Mouse (Mus musculus) heart, embryonic 14.5 days (tissue): Measurements from ENCODE around the gene Gse1. TPM values are rescaled to one million over a fixed set of nuclear protein-coding genes. Genes with fewer than 3 reads are reported as not detected.
A peak's percentile ranks its signal among the peaks of the same experiment; 100 is the strongest.

Experiments used
- ATAC-seq: fragments of 200-750 bp; cut with Nextera tagmentation; 2 replicates; pipeline ENCODE4 v1.8.0; 2017; ENCODE audit warnings: low read depth, moderate TSS enrichment; ENCODE audit not compliant: insufficient number of reproducible peaks, insufficient read depth, low FRiP score
- H3K27ac ChIP-seq, 2 experiments: fragments of 200-500 bp in 1 of 2; fragments of 300-500 bp in 1 of 2; sonication (generic) in 1 of 2; replicated peaks in 1 of 2; 2 replicates each; pipeline ENCODE4 v1.5.1; 2012 to 2014; ENCODE audit warnings: low read depth in 2 of 2, low read length in 2 of 2, control low read depth in 1 of 2, mild to moderate bottlenecking in 1 of 2, mixed read lengths in 1 of 2; ENCODE audit not compliant: control insufficient read depth in 1 of 2, insufficient read depth in 1 of 2
- H3K27me3 ChIP-seq: fragments of 300-500 bp; sonication (generic); 2 replicates; pipeline ENCODE4 v1.6.1; 2014; ENCODE audit warnings: mild to moderate bottlenecking, low read length, control low read depth; ENCODE audit not compliant: control insufficient read depth, insufficient read depth
- H3K36me3 ChIP-seq: fragments of 300-500 bp; sonication (generic); 2 replicates; pipeline ENCODE4 v1.6.1; 2014; ENCODE audit warnings: mild to moderate bottlenecking, control low read depth, low read length, mixed read lengths; ENCODE audit not compliant: control insufficient read depth, insufficient read depth
- H3K4me1 ChIP-seq, 2 experiments: fragments of 200-500 bp in 1 of 2; fragments of 300-500 bp in 1 of 2; sonication (generic) in 1 of 2; 2 replicates each; pipeline ENCODE4 v1.6.1; 2012 to 2014; ENCODE audit warnings: low read length in 2 of 2, control low read depth in 1 of 2, mixed read lengths in 1 of 2; ENCODE audit not compliant: control insufficient read depth in 2 of 2, insufficient read depth in 2 of 2
- H3K4me2 ChIP-seq: fragments of 300-500 bp; sonication (generic); 2 replicates; pipeline ENCODE4 v1.6.1; 2014; ENCODE audit warnings: mild to moderate bottlenecking, low read length
- H3K4me3 ChIP-seq, 2 experiments: fragments of 200-500 bp in 1 of 2; fragments of 300-500 bp in 1 of 2; sonication (generic) in 1 of 2; 2 replicates each; pipeline ENCODE4 v1.5.1; 2012 to 2014; ENCODE audit warnings: low read length in 2 of 2, mild to moderate bottlenecking in 2 of 2, control low read depth in 1 of 2, low read depth in 1 of 2, moderate library complexity in 1 of 2; ENCODE audit not compliant: control insufficient read depth in 1 of 2, insufficient read depth in 1 of 2
- H3K9ac ChIP-seq: fragments of 300-500 bp; sonication (generic); 2 replicates; pipeline ENCODE4 v1.6.1; 2014; ENCODE audit warnings: mild to moderate bottlenecking, low read length
- H3K9me3 ChIP-seq: fragments of 300-500 bp; sonication (generic); 2 replicates; pipeline ENCODE4 v1.6.1; 2016; ENCODE audit warnings: low read length, control low read depth; ENCODE audit not compliant: control insufficient read depth
- WGBS: fragments of 180-500 bp; shearing (Covaris S2); extraction: QIAGEN DNeasy Blood & Tissue Kit; methylation state at CpG from one replicate; pipeline ENCODE4 v1.1.7; 2014; 5-methylcytosine and 5-hydroxymethylcytosine counted together
- polyA plus RNA-seq: library from polyadenylated mRNA; unstranded; fragments of >200 nt; fragmentation: Nextera tagmentation; extraction: Ambion mirVana; gene quantifications from 2 replicates; pipeline ENCODE4 v1.2.1, GENCODE M21; 2014

The Gse1 gene
- polyA plus RNA-seq, 1 experiment from 2014 or later = 12.2 TPM

- H3K4me1 ChIP-seq = peaks cover 47 to 83% of the 10 kb centered on the region in 2 experiments
- WGBS = 47% methylated on average over 6 of the region's 6 CpGs
These were observed 311.1 kb downstream of the Gse1 start for GRCm38 (mm10) chr8:120539381-120539774.

GRCm38 (mm10) chr8:120539775-120540625 lies 311.7 kb downstream of the Gse1 start:
- H3K4me2 ChIP-seq = peak overlapping the region; percentile 96
- no peaks in the 10 kb centered on the region for H3K27me3 ChIP-seq
- no peak for ATAC-seq
- H3K9ac ChIP-seq = peak overlapping the region; percentile 89
- no peaks in the 10 kb centered on the region for H3K9me3 ChIP-seq
- peaks cover 42 to 80% of the 10 kb centered on the region in 2 experiments for H3K4me1 ChIP-seq
- H3K36me3 ChIP-seq = no peaks in the 10 kb centered on the region
- no peak overlapping the region for H3K4me3 ChIP-seq
- WGBS = 29% methylated on average over 23 of the region's 23 CpGs
- peak overlapping the region; percentile 17 to 97 for H3K27ac ChIP-seq

More at GRCm38 (mm10) chr8:120539381-120539774, 311.1 kb downstream of the Gse1 start:
- no peaks in the 10 kb centered on the region for H3K9me3 ChIP-seq
- peak overlapping the region; percentile 96 for H3K4me2 ChIP-seq
- no peaks in the 10 kb centered on the region for H3K27me3 ChIP-seq
- no peaks in the 10 kb centered on the region for H3K36me3 ChIP-seq
- peak overlapping the region in 1 of 2 experiments; percentile 73; a peak in 2 of 4 replicates for H3K4me3 ChIP-seq
- no peak for ATAC-seq
- peak overlapping the region; percentile 89 for H3K9ac ChIP-seq
- peak overlapping the region; percentile 80 to 97; a peak in 3 of 4 replicates for H3K27ac ChIP-seq

- no peak overlapping the region for H3K4me3 ChIP-seq
- no peaks in the 10 kb centered on the region for H3K27me3 ChIP-seq
- 31% methylated on average over 13 of the region's 13 CpGs for WGBS
- peak overlapping the region; percentile 34 for H3K4me2 ChIP-seq
- H3K9me3 ChIP-seq = no peaks in the 10 kb centered on the region
- H3K36me3 ChIP-seq = no peaks in the 10 kb centered on the region
- peaks cover 57 to 89% of the 10 kb centered on the region in 2 experiments for H3K4me1 ChIP-seq
- H3K9ac ChIP-seq = peak overlapping the region; percentile 35
- H3K27ac ChIP-seq = peak overlapping the region; percentile 22 to 80; a peak in 3 of 4 replicates
- ATAC-seq = no peak
These were observed 314.7 kb downstream of the Gse1 start for GRCm38 (mm10) chr8:120542995-120543394.

GRCm38 (mm10) chr8:120543416-120544055 lies 315.3 kb downstream of the Gse1 start:
- H3K9ac ChIP-seq = peak overlapping the region; percentile 35
- H3K4me1 ChIP-seq = peaks cover 62 to 89% of the 10 kb centered on the region in 2 experiments
- H3K4me3 ChIP-seq = no peak overlapping the region
- H3K36me3 ChIP-seq = no peaks in the 10 kb centered on the region
- peak overlapping the region; percentile 34 for H3K4me2 ChIP-seq
- no peak for ATAC-seq
- no peaks in the 10 kb centered on the region for H3K9me3 ChIP-seq
- H3K27me3 ChIP-seq = no peaks in the 10 kb centered on the region
- 51% methylated on average over 8 of the region's 8 CpGs for WGBS
- peak overlapping the region; percentile 38 to 80 for H3K27ac ChIP-seq

- Histone ChIP-seq H3K27ac (peak overlapping the region in 1 of 2 experiments; percentile 80; a peak in 3 of 4 replicates), H3K4me1 (peaks cover 61 to 89% of the 10 kb centered on the region in 2 experiments)
- WGBS = 85% methylated on average over 5 of the region's 5 CpGs
These were observed 315.9 kb downstream of the Gse1 start for GRCm38 (mm10) chr8:120544155-120544554.

GRCm38 (mm10) chr8:120547562-120547961 lies 319.3 kb downstream of the Gse1 start:
- H3K27ac ChIP-seq = peak overlapping the region in 1 of 2 experiments; percentile 88; a peak in 1 of 4 replicates
- H3K4me3 ChIP-seq = no peak overlapping the region
- H3K4me1 ChIP-seq = peaks cover 71 to 92% of the 10 kb centered on the region in 2 experiments
- 61% methylated on average over 9 of the region's 9 CpGs for WGBS
- ATAC-seq = no peak
- no peaks in the 10 kb centered on the region for H3K27me3 ChIP-seq
- H3K36me3 ChIP-seq = 0 out of 2 replicates have a peak, but pooled peaks cover 1% of the 10 kb centered on the region
- no peaks in the 10 kb centered on the region for H3K9me3 ChIP-seq
- peak overlapping the region; percentile 52 for H3K9ac ChIP-seq
- H3K4me2 ChIP-seq = no peak overlapping the region

More at GRCm38 (mm10) chr8:120544155-120544554, 315.9 kb downstream of the Gse1 start:
- no peaks in the 10 kb centered on the region for H3K27me3 ChIP-seq
- ATAC-seq = no peak
- H3K9me3 ChIP-seq = no peaks in the 10 kb centered on the region
- no peaks in the 10 kb centered on the region for H3K36me3 ChIP-seq
- 0 out of 2 replicates have a peak overlapping the region, but pooled peaks have one; percentile 35 for H3K9ac ChIP-seq
- peak overlapping the region; percentile 34; the same call in 1 of the 2 replicates for H3K4me2 ChIP-seq
- H3K4me3 ChIP-seq = no peak overlapping the region

GRCm38 (mm10) chr8:120548313-120548761 lies 320.1 kb downstream of the Gse1 start:
- H3K27ac ChIP-seq = peak overlapping the region; percentile 34 to 88
- H3K9me3 ChIP-seq = no peaks in the 10 kb centered on the region
- peaks cover 69 to 91% of the 10 kb centered on the region in 2 experiments for H3K4me1 ChIP-seq
- H3K36me3 ChIP-seq = peaks cover 9% of the 10 kb centered on the region
- H3K4me3 ChIP-seq = no peak overlapping the region
- H3K9ac ChIP-seq = peak overlapping the region; percentile 52
- H3K27me3 ChIP-seq = no peaks in the 10 kb centered on the region
- peak overlapping the region; percentile 38 for H3K4me2 ChIP-seq
- WGBS = 32% methylated on average over 16 of the region's 16 CpGs
- no peak for ATAC-seq
